Mouse (Mus musculus) kidney, postnatal 0 days (tissue): ENCODE results near the gene Slc35e3. TPM values are rescaled to one million over a fixed set of nuclear protein-coding genes. Genes with fewer than 3 reads are reported as not detected.

Source experiments
- ATAC-seq: fragments of 200-750 bp; cut with Nextera tagmentation; replicated peaks from 2 replicates; pipeline ENCODE4 v1.8.0; 2017; ENCODE audit warnings: low read depth, moderate number of reproducible peaks, moderate TSS enrichment, moderate library complexity; ENCODE audit not compliant: low FRiP score
- DNase-seq: peaks from one replicate; pipeline ENCODE4 v3.0.0-alpha.2; 2016; ENCODE audit warnings: low spot score
- H3K27ac ChIP-seq: fragments of 300-500 bp; sonication (generic); 2 replicates; pipeline ENCODE4 v1.5.1; 2014; ENCODE audit warnings: mild to moderate bottlenecking
- H3K27me3 ChIP-seq: fragments of 300-500 bp; sonication (generic); 2 replicates; pipeline ENCODE4 v1.6.1; 2014; ENCODE audit warnings: low read length, mixed read lengths; ENCODE audit not compliant: insufficient read depth
- H3K36me3 ChIP-seq: fragments of 300-500 bp; sonication (generic); 2 replicates; pipeline ENCODE4 v1.6.1; 2014; ENCODE audit warnings: low read length, mixed read lengths; ENCODE audit not compliant: insufficient read depth
- H3K4me1 ChIP-seq: fragments of 300-500 bp; sonication (generic); replicated peaks from 2 replicates; pipeline ENCODE4 v1.6.1; 2014; ENCODE audit warnings: antibody characterized with exemption, low read length, mixed read lengths; ENCODE audit not compliant: insufficient read depth
- H3K4me2 ChIP-seq: fragments of 300-500 bp; sonication (generic); 2 replicates; pipeline ENCODE4 v1.6.1; 2014; ENCODE audit warnings: mild to moderate bottlenecking, low read length, moderate library complexity, mixed read lengths
- H3K4me3 ChIP-seq: fragments of 300-500 bp; sonication (generic); replicated peaks from 2 replicates; pipeline ENCODE4 v1.5.1; 2014; ENCODE audit warnings: low read depth, low read length
- H3K9ac ChIP-seq: fragments of 300-500 bp; sonication (generic); 2 replicates; pipeline ENCODE4 v1.6.1; 2014; ENCODE audit warnings: low read depth, low read length
- H3K9me3 ChIP-seq: fragments of 300-500 bp; sonication (generic); replicated peaks from 2 replicates; pipeline ENCODE4 v1.6.1; 2016; ENCODE audit warnings: low read length, inconsistent platforms, mixed read lengths
- CTCF ChIP-seq: IDR thresholded peaks from 2 replicates; pipeline ENCODE4 v1.5.1; 2016; ENCODE audit warnings: antibody characterized with exemption, low read depth, mild to moderate bottlenecking, moderate library complexity
- WGBS: fragments of 180-500 bp; shearing (Covaris S2); extraction: QIAGEN DNeasy Blood & Tissue Kit; methylation state at CpG from one replicate; pipeline ENCODE4 v1.1.7; 2014; 5-methylcytosine and 5-hydroxymethylcytosine counted together
- polyA plus RNA-seq: library from polyadenylated mRNA; unstranded; fragments of >200 nt; fragmentation: Nextera tagmentation; extraction: Ambion mirVana; gene quantifications from 2 replicates; pipeline ENCODE4 v1.2.1, GENCODE M21; 2015

The Slc35e3 gene
- polyA plus RNA-seq, 1 experiment from 2014 or later = 13.1 TPM

DNA sequence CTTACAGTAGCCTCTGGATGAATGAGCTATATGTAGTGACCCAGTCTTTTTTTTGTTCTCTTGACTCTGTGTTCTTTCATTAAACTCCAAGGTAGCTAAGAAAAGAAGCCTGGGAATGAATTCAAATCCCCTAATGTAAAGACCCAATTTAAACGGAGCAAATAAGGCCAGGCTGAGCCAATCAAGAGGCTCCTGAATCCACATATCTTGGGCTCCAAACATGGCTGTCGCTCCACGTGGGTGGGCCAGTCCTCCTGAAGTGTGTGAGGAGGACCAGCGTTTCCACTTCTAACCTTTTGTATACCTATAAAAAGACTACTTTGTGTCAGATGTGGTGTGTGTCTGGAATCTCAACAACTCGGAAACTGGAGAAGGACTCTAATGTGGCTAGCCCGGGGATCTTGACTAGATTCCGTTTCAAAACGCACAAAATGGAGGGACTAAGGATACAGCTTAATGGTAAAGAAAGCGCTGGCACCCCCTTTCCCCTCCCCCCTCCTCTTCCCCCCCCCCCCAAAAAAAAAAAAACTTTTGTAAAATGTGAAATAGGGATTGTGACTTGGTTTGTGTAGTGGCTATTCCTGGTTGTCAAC lies 18.6 kb downstream of the Slc35e3 start:
- WGBS = 79% methylated on average over 9 of the region's 9 CpGs
- Histone ChIP-seq H3K36me3 (no peaks in the 10 kb centered on the region), H3K4me2 (no peak overlapping the region), H3K4me3 (no peak overlapping the region), H3K9me3 (no peaks in the 10 kb centered on the region), H3K27ac (no peak overlapping the region), H3K27me3 (no peaks in the 10 kb centered on the region), H3K4me1 (no peaks in the 10 kb centered on the region), H3K9ac (no peak overlapping the region)
- ATAC-seq (no peak), DNase-seq (no peak)
- TF ChIP-seq CTCF = no peak

DNA sequence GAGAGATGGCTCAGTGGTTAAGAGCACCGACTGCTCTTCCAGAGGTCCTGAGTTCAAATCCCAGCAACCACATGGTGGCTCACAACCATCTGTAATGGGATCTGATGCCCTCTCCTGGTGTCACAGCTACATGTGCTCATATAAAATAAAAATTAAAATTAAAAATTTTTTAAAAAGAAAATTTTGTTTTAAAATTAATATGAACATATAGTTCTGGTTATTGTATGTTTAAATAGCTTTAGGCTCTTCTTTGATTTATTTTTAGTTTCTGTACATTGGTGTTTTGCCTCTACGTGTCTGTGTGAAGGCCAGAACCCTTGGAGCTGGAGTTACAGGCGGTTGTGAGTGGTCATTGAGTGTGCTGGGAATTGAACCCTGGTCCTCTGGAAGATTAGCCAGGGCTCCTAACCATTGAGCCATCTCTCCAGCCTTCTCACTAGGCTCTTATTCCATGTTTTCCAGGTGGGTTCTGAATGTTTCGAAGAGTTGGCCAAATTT lies 19.2 kb downstream of the Slc35e3 start:
- DNase-seq = no peak
- WGBS = 98% methylated on average over 4 of the region's 4 CpGs
- H3K27me3 ChIP-seq = no peaks in the 10 kb centered on the region

GRCm38 (mm10) chr10:117726350-117726749 lies 19.8 kb downstream of the Slc35e3 start:
- H3K36me3 ChIP-seq = no peaks in the 10 kb centered on the region
- H3K9me3 ChIP-seq = no peaks in the 10 kb centered on the region
- WGBS = 92% methylated on average over 4 of the region's 4 CpGs
- no peak overlapping the region for H3K4me3 ChIP-seq
- H3K4me1 ChIP-seq = no peaks in the 10 kb centered on the region
- ATAC-seq = no peak
- H3K27me3 ChIP-seq = no peaks in the 10 kb centered on the region
- no peak overlapping the region for H3K4me2 ChIP-seq
- no peak overlapping the region for H3K27ac ChIP-seq
- no peak for TF ChIP-seq CTCF
- DNase-seq = no peak
- H3K9ac ChIP-seq = no peak overlapping the region

More for the DNA sequence above, 19.2 kb downstream of the Slc35e3 start:
- no peak overlapping the region for H3K4me3 ChIP-seq
- H3K27ac ChIP-seq = no peak overlapping the region
- no peak for TF ChIP-seq CTCF
- no peak for ATAC-seq
- H3K4me1 ChIP-seq = no peaks in the 10 kb centered on the region
- no peaks in the 10 kb centered on the region for H3K36me3 ChIP-seq
- no peak overlapping the region for H3K9ac ChIP-seq
- no peak overlapping the region for H3K4me2 ChIP-seq
- no peaks in the 10 kb centered on the region for H3K9me3 ChIP-seq

DNA sequence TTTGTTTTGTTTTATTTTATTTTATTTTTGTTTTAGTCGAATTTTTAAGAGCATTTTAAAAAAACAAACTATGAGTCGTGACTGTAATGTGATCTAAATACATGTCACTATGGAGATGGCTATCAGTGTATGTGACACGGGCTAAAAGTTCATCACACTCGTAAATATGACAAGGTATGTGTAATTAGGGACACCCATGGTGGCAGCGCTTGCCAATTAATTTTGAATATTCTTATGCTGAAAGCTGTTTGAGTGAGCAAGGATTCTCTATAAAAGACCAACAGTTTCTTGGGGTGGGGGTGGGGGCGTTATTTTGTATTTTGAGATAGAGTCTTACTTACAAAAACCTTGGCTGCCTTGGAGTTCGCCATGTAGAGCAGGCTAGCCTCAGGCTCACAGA lies 20.5 kb downstream of the Slc35e3 start:
- TF ChIP-seq CTCF = no peak
- Histone ChIP-seq H3K4me1 (no peaks in the 10 kb centered on the region), H3K9ac (no peak overlapping the region), H3K27me3 (no peaks in the 10 kb centered on the region), H3K9me3 (no peaks in the 10 kb centered on the region), H3K27ac (no peak overlapping the region), H3K4me2 (no peak overlapping the region), H3K36me3 (no peaks in the 10 kb centered on the region), H3K4me3 (no peak overlapping the region)
- no peak for DNase-seq
- ATAC-seq = no peak
- 62% methylated on average over 7 of the region's 7 CpGs for whole genome bisulfite sequencing

GRCm38 (mm10) chr10:117724804-117725361 lies 21.3 kb downstream of the Slc35e3 start:
- Histone ChIP-seq H3K4me1 (no peaks in the 10 kb centered on the region), H3K4me3 (no peak overlapping the region), H3K9ac (no peak overlapping the region), H3K9me3 (no peaks in the 10 kb centered on the region), H3K4me2 (no peak overlapping the region), H3K36me3 (no peaks in the 10 kb centered on the region), H3K27me3 (no peaks in the 10 kb centered on the region), H3K27ac (no peak overlapping the region)
- TF ChIP-seq CTCF = no peak
- DNase-seq (no peak), ATAC-seq (no peak)
- WGBS = 94% methylated on average over 3 of the region's 3 CpGs

- Histone ChIP-seq H3K4me3 (no peak overlapping the region), H3K9me3 (no peaks in the 10 kb centered on the region), H3K27ac (no peak overlapping the region), H3K4me1 (no peaks in the 10 kb centered on the region), H3K4me2 (no peak overlapping the region), H3K27me3 (no peaks in the 10 kb centered on the region), H3K9ac (no peak overlapping the region), H3K36me3 (no peaks in the 10 kb centered on the region)
- WGBS = 72% methylated on average over 5 of the region's 5 CpGs
- DNase-seq (no peak), ATAC-seq (no peak)
- TF ChIP-seq CTCF = no peak
These were observed 21.9 kb downstream of the Slc35e3 start for GRCm38 (mm10) chr10:117724136-117724718.
